In the genomic region with DNA sequence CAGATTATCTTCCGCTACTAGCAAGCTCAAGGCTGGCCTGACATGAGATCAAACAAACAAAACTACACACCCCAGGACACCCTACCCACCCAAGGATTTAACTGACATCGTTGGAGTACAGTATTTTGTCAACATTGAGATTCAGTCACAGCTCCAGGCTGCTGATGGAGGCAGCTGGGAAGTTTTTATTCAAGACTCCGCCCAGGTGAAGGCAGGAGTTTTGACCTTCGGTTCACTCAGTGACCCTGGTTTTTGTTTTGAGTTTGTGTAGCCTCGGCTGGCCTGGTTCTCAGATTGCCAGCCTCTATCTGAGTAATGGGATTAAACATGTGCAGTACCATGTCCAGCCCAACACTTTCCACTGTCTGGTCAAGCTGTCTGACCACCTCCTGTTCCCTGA, we compare ENCODE assay signal across 19 mouse cellular contexts. TPM values are rescaled to one million over a fixed set of nuclear protein-coding genes. Genes with fewer than 3 reads are reported as not detected.
DNase-seq lines count a peak whose midpoint lies in the region; ATAC-seq and TF ChIP-seq lines count a peak whose summit lies in the region.
"Had no signal": no experiment of that assay in that cellular context is flagged by ENCODE, and none has a peak within 500 bp of the region (broad histone marks: within the 10 kb centered on the region; RNA-seq: fewer than 3 reads in every experiment).

No protein-coding gene starts in this region.

- no peak overlapping the region for H3K4me2 ChIP-seq in liver, embryonic 11.5 days
- H3K4me2 ChIP-seq in stomach, embryonic 14.5 days (replicated peaks; ENCODE audit: low read depth, low read length) = no peak overlapping the region
- H3K4me2 ChIP-seq in hindbrain, embryonic 14.5 days (replicated peaks) = no peak overlapping the region
- H3K4me2 ChIP-seq: embryonic facial prominence, embryonic 13.5 days; heart, embryonic 15.5 days had no signal

- in situ Hi-C loops in ES-E14 (cut with MboI; ENCODE audit: low sequenced_read_pairs in 2 of 2, unreplicated experiment in 2 of 2) = no loop called here

- peak overlapping the region; percentile 37 for H3K27ac ChIP-seq in liver, adult 2 months (replicated peaks; ENCODE audit: insufficient read depth, low read depth, low read length)
- no peak overlapping the region for H3K27ac ChIP-seq in liver, embryonic 11.5 days (ENCODE audit: low read depth, low read length)
- H3K27ac ChIP-seq in ES-Bruce4 (ENCODE audit: insufficient read depth, low read length) (peak overlapping the region; percentile 98), ES-E14 (ENCODE audit: insufficient read depth, low read depth, low read length, poor library complexity, severe bottlenecking) (peak overlapping the region; percentile 84; the same call in 1 of the 2 replicates)
- H3K27ac ChIP-seq in stomach, embryonic 14.5 days (ENCODE audit: low read length) = peak overlapping the region; percentile 16; the same call in 1 of the 2 replicates
- H3K27ac ChIP-seq in hindbrain, embryonic 14.5 days = no peak overlapping the region
- H3K27ac ChIP-seq: embryonic facial prominence, embryonic 13.5 days; heart, adult 2 months; heart, embryonic 15.5 days; layer of hippocampus, adult 2 months; macrophage had no signal

- H3K4me1 ChIP-seq in liver, adult 2 months (ENCODE audit: control insufficient read depth, insufficient read depth, low read length) = peaks cover 20% of the 10 kb centered on the region
- H3K4me1 ChIP-seq in liver, embryonic 11.5 days (replicated peaks; ENCODE audit: control insufficient read depth, insufficient read depth, low read length) = peaks cover 20% of the 10 kb centered on the region
- H3K4me1 ChIP-seq in ES-Bruce4 (ENCODE audit: control insufficient read depth, insufficient read depth, low read length) (peaks cover 7% of the 10 kb centered on the region), ES-E14 (ENCODE audit: control insufficient read depth in 2 of 2, insufficient read depth in 2 of 2, low read length in 2 of 2, poor library complexity in 1 of 2) (peaks cover 24 to 44% of the 10 kb centered on the region in 2 experiments)
- H3K4me1 ChIP-seq in stomach, embryonic 14.5 days (ENCODE audit: control insufficient read depth, insufficient read depth, low read length) = peaks cover 21% of the 10 kb centered on the region
- no peaks in the 10 kb centered on the region for H3K4me1 ChIP-seq in hindbrain, embryonic 14.5 days (replicated peaks; ENCODE audit: control insufficient read depth, insufficient read depth, low read length)

- no peak for ATAC-seq in liver, embryonic 11.5 days (replicated peaks; ENCODE audit: low FRiP score)
- ATAC-seq in stomach, embryonic 14.5 days (ENCODE audit: insufficient number of reproducible peaks, insufficient read depth, low FRiP score, low read depth) = no peak
- no peak for ATAC-seq in hindbrain, embryonic 14.5 days (ENCODE audit: low FRiP score)
- ATAC-seq: activated CD4-positive, CD25-positive, alpha-beta regulatory T cell, adult 4 months; forebrain, embryonic 16.5 days; inflammation-experienced regulatory T-cells, adult 6 months had no signal

- peaks cover 29% of the 10 kb centered on the region for H3K36me3 ChIP-seq in liver, adult 2 months (ENCODE audit: control insufficient read depth, insufficient read depth, low read length)
- no peaks in the 10 kb centered on the region for H3K36me3 ChIP-seq in liver, embryonic 11.5 days (ENCODE audit: control insufficient read depth, insufficient read depth, low read length)
- H3K36me3 ChIP-seq in ES-Bruce4 (ENCODE audit: control insufficient read depth, insufficient read depth, low read length, poor library complexity, severe bottlenecking) (peaks cover 17% of the 10 kb centered on the region), ES-E14 (ENCODE audit: control insufficient read depth, insufficient read depth, low read length, poor library complexity, severe bottlenecking) (peaks cover 20% of the 10 kb centered on the region)
- no peaks in the 10 kb centered on the region for H3K36me3 ChIP-seq in stomach, embryonic 14.5 days (ENCODE audit: control insufficient read depth, insufficient read depth, low read length)
- peaks cover 8% of the 10 kb centered on the region; the same call in 1 of the 2 replicates for H3K36me3 ChIP-seq in hindbrain, embryonic 14.5 days (replicated peaks; ENCODE audit: control insufficient read depth, insufficient read depth)
- H3K36me3 ChIP-seq: heart, embryonic 15.5 days had no signal

- H3K4me3 ChIP-seq in liver, adult 2 months (ENCODE audit: insufficient read depth, low read depth, low read length) = no peak overlapping the region
- no peak overlapping the region for H3K4me3 ChIP-seq in liver, embryonic 11.5 days (ENCODE audit: low read depth, low read length)
- peak overlapping the region; percentile 12; the same call in 1 of the 2 replicates for H3K4me3 ChIP-seq in ES-Bruce4 (ENCODE audit: low read depth, low read length)
- H3K4me3 ChIP-seq in ES-E14 (ENCODE audit: insufficient read depth in 1 of 2, low read depth in 1 of 2, low read length in 2 of 2, poor library complexity in 1 of 2, severe bottlenecking in 1 of 2) = peak overlapping the region in 1 of 2 experiments; percentile 19; a peak in 1 of 4 replicates
- H3K4me3 ChIP-seq in stomach, embryonic 14.5 days (ENCODE audit: low read depth, low read length) = no peak overlapping the region
- no peak overlapping the region for H3K4me3 ChIP-seq in hindbrain, embryonic 14.5 days (replicated peaks; ENCODE audit: low read length)
- H3K4me3 ChIP-seq: embryonic facial prominence, embryonic 13.5 days; heart, adult 2 months; heart, embryonic 15.5 days; layer of hippocampus, adult 2 months had no signal

- no peak for TF ChIP-seq CTCF in liver, adult 2 months (IDR thresholded peaks at IDR 0.05; ENCODE audit: low read depth, low read length)
- TF ChIP-seq CTCF in ES-Bruce4 (IDR thresholded peaks at IDR 0.05; ENCODE audit: low read depth, low read length) = no peak

- 29% methylated on average over 5 of the region's 5 CpGs for WGBS in liver, adult 2 months
- WGBS in liver, embryonic 11.5 days = 67% methylated on average over 5 of the region's 5 CpGs
- WGBS in stomach, embryonic 14.5 days = 34% methylated on average over 5 of the region's 5 CpGs
- WGBS in hindbrain, embryonic 14.5 days = 48% methylated on average over 5 of the region's 5 CpGs

- H3K9me3 ChIP-seq in liver, embryonic 11.5 days (ENCODE audit: control insufficient read depth, low read length) = no peaks in the 10 kb centered on the region
- H3K9me3 ChIP-seq in ES-Bruce4 (replicated peaks; ENCODE audit: control insufficient read depth, insufficient read depth, low read length, poor library complexity, severe bottlenecking) (no peaks in the 10 kb centered on the region), ES-E14 (ENCODE audit: control insufficient read depth, insufficient read depth, low read depth, low read length) (no peaks in the 10 kb centered on the region)
- no peaks in the 10 kb centered on the region for H3K9me3 ChIP-seq in stomach, embryonic 14.5 days (ENCODE audit: control insufficient read depth, low read depth, low read length)
- no peaks in the 10 kb centered on the region for H3K9me3 ChIP-seq in hindbrain, embryonic 14.5 days (ENCODE audit: control insufficient read depth, low read length)
- H3K9me3 ChIP-seq: embryonic facial prominence, embryonic 13.5 days; heart, embryonic 15.5 days had no signal

- no peak for TF ChIP-seq POLR2A in liver, adult 2 months (IDR thresholded peaks at IDR 0.05; ENCODE audit: extremely low read depth, insufficient read depth, low read length)
- TF ChIP-seq POLR2A in ES-Bruce4 (IDR thresholded peaks at IDR 0.05; ENCODE audit: insufficient read depth, low read length) = no peak

- DNase-seq in liver, adult 2 months (ENCODE audit: extremely low read depth, low read depth, low spot score) = peak; percentile 70
- no peak for DNase-seq in liver, embryonic 11.5 days (ENCODE audit: low spot score)
- DNase-seq in ES-E14 (ENCODE audit: low read depth, low spot score) = no peak
- DNase-seq in hindbrain, embryonic 14.5 days (ENCODE audit: low spot score) = no peak
- DNase-seq in thymus, postnatal 25 days = no peak
- DNase-seq: adrenal gland, postnatal 36 days; cerebellum, adult 9-11 months; heart, adult 2 months; lung, adult 2 months; midbrain, embryonic 14.5 days had no signal

- H3K9ac ChIP-seq in liver, adult 2 months (ENCODE audit: low read depth, low read length) = no peak overlapping the region
- H3K9ac ChIP-seq in liver, embryonic 11.5 days (ENCODE audit: low read depth, low read length) = no peak overlapping the region; the same call in 1 of the 2 replicates
- H3K9ac ChIP-seq in ES-Bruce4 (ENCODE audit: low read depth, poor library complexity, severe bottlenecking) (peak overlapping the region; percentile 36; the same call in 1 of the 2 replicates), ES-E14 (ENCODE audit: insufficient read depth, low read depth, low read length, poor library complexity, severe bottlenecking) (peak overlapping the region; percentile 20; the same call in 1 of the 2 replicates)
- no peak overlapping the region for H3K9ac ChIP-seq in stomach, embryonic 14.5 days (replicated peaks; ENCODE audit: low read depth, low read length)
- no peak overlapping the region for H3K9ac ChIP-seq in hindbrain, embryonic 14.5 days
- H3K9ac ChIP-seq: embryonic facial prominence, embryonic 13.5 days; heart, embryonic 15.5 days had no signal

- H3K79me2 ChIP-seq in liver, adult 2 months (ENCODE audit: control insufficient read depth, insufficient read depth, low read length) = peaks cover 8% of the 10 kb centered on the region; the same call in 1 of the 2 replicates

- peak; percentile 88 for TF ChIP-seq EP300 in ES-Bruce4 (IDR thresholded peaks at IDR 0.05; ENCODE audit: insufficient read depth, low read depth, low read length)

- no peaks in the 10 kb centered on the region for H3K27me3 ChIP-seq in liver, adult 2 months (ENCODE audit: control insufficient read depth, insufficient read depth, low read length)
- H3K27me3 ChIP-seq in liver, embryonic 11.5 days (replicated peaks; ENCODE audit: control insufficient read depth, insufficient read depth, low read length) = no peaks in the 10 kb centered on the region
- H3K27me3 ChIP-seq in ES-Bruce4 (ENCODE audit: control insufficient read depth, insufficient read depth, low read length, poor library complexity, severe bottlenecking) = no peaks in the 10 kb centered on the region
- no peaks in the 10 kb centered on the region for H3K27me3 ChIP-seq in stomach, embryonic 14.5 days (ENCODE audit: control insufficient read depth, insufficient read depth, low read length)
- no peaks in the 10 kb centered on the region for H3K27me3 ChIP-seq in hindbrain, embryonic 14.5 days (ENCODE audit: control insufficient read depth, insufficient read depth, low read length)
- H3K27me3 ChIP-seq: embryonic facial prominence, embryonic 13.5 days; heart, embryonic 15.5 days had no signal

RNA-seq across cellular contexts. Expression of a gene that starts 17.4 kb away (rescaled TPM):
- 30.5 and 44.3 TPM in 2 replicates for total RNA-seq in liver, adult 2 months (2014; rRNA removed)
- 44.6 and 70.5 TPM in 2 replicates for polyA plus RNA-seq in liver, adult 2 months (2012; rRNA removed)
- polyA plus RNA-seq in liver, embryonic 11.5 days (2014; fragmentation: Nextera tagmentation; extraction: Ambion mirVana) = 26.6 and 28.3 TPM in 2 replicates
- polyA plus RNA-seq in ES-Bruce4 (2011; ENCODE audit: insufficient read depth, insufficient read length, low read depth, missing spikeins) = 124 TPM in 2 replicates
- 109 and 118 TPM in 2 replicates for total RNA-seq in ES-E14 (2012; rRNA removed)
- 37.6 and 41.3 TPM in 2 replicates for polyA plus RNA-seq in stomach, embryonic 14.5 days (2014; fragmentation: Nextera tagmentation; extraction: Ambion mirVana)
- polyA plus RNA-seq in hindbrain, embryonic 14.5 days (2014; fragmentation: Nextera tagmentation; extraction: Ambion mirVana) = 27.5 and 39.5 TPM in 2 replicates

Comparison
In these comparisons a context has a peak if more than half of its experiments do, and no peak if none do; other contexts are left out.
1. H3K27ac ChIP-seq: peak in liver, adult 2 months (single experiment), ES-Bruce4 (single experiment), ES-E14 (single experiment) and stomach, embryonic 14.5 days (single experiment); none in liver, embryonic 11.5 days (single experiment) and hindbrain, embryonic 14.5 days (single experiment).
2. H3K9ac ChIP-seq: peak in ES-Bruce4 (single experiment) and ES-E14 (single experiment); none in liver, adult 2 months (single experiment), liver, embryonic 11.5 days (single experiment), stomach, embryonic 14.5 days (single experiment) and hindbrain, embryonic 14.5 days (single experiment).